Mouse (Mus musculus) common myeloid progenitor, adult 5-6 weeks (primary cell): Measurements from ENCODE around the gene Msln. TPM values are rescaled to one million over a fixed set of nuclear protein-coding genes. Genes with fewer than 3 reads are reported as not detected.
A peak's percentile ranks its signal among the peaks of the same experiment; 100 is the strongest.

Source experiments
- ATAC-seq: replicated peaks from 2 replicates; pipeline ENCODE4 v1.8.0; 2016; ENCODE audit warnings: low read depth, mild to moderate bottlenecking, moderate TSS enrichment, inconsistent platforms; ENCODE audit not compliant: poor library complexity, severe bottlenecking
- total RNA-seq: library from RNA; stranded (forward); fragments of 200-1000, 187-1606 nt; gene quantifications from 2 replicates; pipeline ENCODE4 v1.2.3, GENCODE M21; 2017

The Msln gene
- total RNA-seq, 1 experiment from 2014 or later = not detected

DNA sequence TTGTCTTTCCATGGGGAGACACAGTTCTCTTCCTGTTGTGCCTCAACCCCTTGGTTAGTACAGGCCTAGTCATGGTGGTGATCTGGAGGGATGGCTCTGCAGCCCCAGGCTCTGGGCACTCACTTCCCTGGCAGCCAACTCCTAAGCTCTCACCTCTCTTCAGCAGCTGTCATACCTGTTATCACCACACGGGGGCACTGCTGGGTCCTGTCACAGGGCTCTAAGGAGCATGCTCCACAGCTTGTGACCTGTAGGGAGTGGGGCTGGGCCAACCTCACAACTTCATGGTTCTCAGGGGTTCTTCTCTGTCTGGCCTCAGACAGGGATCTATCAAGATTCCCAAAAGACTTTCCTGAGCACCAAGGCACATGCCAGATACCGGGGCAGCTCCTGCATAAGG is 22.1 kb downstream of the Msln start:
- ATAC-seq = peak; percentile 52

DNA sequence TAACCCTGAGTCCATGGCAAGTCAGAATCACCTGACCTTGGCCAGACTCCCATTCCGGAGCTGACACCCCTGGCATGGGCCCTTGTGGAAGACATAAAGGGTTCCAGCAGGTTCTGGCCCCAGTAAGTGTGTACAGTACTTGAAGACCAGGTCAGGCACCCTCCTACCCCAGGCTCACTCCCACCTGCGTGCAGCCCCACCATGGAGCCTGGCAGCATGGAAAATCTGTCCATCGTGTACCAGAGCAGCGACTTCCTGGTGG is 26.2 kb downstream of the Msln start:
- ATAC-seq = no peak

DNA sequence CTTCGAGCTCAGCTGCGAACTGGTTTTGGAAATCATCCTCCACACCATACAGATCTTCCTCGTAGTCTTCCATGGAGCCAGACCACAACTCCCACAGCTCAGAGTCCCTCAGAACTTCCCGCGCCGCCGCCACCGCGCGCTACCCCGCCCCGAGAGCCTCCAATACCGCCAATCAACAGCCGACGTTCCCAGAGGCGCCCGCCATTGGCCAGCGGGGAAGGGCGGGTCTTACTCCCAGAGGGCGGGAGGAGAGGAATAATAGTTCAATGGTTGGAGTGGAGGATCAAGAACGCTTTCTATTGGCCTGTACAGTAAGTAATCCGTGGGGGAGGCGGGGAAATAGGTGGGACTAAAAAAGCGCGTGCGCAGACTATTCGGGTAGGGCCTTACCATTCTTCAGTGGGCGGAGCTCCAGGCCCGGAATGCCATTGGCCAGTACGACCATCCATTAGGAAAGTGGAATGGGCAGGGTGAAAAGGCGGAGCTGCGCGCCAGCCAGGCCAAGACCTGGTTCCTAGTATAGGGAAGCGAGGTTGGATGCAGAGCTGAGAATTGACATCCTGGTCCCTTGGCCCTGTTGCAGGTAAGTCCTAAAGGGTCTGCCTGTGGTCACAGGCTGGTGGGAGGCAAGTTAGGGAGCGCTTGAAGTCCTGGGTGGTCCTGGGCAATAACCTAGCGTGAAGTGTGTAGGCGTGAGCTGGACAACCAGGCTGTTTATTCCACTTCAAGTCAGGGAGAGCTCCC is 26.7 kb downstream of the Msln start, which contains the start of the genes Chtf18 and Rpusd1:
Gene Chtf18, minus strand, starts transcription at position 155 of the 744 bp plus-strand sequence.
Gene Rpusd1, plus strand, starts transcription at position 406 of the 744 bp plus-strand sequence.
- ATAC-seq = peak; percentile 93

GRCm38 (mm10) chr17:25725264-25725663 is 28.9 kb downstream of the Msln start:
- ATAC-seq = no peak

DNA sequence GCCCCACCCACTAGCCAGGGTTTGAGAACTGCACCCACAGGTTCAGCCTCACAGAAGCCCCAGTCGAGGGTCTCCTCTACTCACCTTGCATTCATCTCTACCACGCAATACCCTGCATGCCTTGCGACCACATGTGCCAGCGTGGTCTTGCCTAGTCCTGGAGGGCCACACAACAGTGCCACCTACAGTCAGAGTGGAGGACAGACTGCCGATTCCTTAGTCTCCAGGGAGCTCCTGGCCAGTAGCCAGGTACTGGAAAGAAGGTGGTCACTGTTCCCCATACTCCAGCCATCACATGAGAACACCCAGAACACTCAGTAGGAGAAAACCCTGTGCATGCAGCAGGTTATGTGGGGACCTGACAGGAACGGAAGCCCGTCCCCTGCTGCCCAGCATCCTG is 30.3 kb downstream of the Msln start:
- ATAC-seq = no peak

DNA sequence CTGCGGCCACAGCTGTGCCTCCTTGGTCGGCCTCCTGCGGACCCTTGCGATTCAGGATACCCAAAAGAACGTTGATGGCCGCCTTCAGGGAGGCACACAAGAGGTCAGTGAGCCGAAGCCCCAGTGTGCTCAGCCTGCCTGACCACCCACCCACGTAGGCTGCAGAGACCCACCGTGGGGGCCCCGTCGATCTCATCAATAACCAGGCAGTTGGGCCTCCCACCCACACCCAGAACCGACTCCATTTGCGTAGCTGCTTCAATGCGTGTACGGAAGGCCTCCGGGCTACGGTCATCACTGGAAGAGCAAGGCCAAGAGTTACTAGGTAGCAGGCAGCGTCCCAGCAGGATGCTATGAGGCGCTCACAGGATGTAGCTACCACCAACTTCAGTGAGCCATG is 30.7 kb downstream of the Msln start:
- no peak for ATAC-seq

DNA sequence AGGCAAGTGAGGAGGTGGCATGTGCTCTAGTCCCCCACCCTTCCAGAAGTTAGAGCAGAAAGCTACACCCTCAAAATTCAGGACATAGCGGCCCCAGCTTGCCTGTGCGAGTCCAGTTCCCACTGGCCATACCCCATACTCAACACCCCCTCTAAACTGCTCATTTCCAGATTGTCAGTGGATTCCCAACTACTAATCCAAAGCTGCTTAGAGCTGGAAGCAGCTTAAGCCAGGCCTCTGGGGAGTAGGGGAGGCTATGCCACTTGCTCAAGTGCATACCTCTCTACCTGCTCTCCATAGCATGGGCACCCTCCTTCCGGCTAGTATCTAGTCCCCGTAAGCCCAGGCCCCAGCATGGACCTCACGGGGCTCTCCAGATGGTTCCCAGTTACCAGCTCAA is 32.7 kb downstream of the Msln start:
- no peak for ATAC-seq

DNA sequence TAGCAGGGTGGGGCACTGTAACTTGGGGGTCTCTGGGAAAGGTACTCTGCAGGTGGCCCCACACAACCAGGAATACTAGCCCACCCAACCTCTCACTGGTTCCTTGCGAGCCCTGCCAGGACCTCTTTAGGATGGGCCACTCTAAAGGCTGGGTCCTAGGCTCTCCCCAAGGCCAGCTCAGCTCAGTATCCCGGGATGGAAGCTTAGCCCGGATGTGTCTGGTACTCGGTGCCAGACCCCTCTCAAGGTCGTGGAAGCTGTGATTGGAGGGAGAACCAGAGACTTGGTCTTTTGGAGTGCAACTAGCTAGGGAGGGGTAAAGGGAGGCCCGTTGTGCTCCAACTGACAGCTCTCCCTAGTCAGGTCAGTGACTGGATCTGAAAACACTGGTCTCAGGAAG is 36.5 kb downstream of the Msln start:
- no peak for ATAC-seq

GRCm38 (mm10) chr17:25716711-25717637 is 37.2 kb downstream of the Msln start, which contains the start of gene Gng13:
Gene Gng13 (plus strand): TSS chr17:25717171.
- ATAC-seq = no peak

DNA sequence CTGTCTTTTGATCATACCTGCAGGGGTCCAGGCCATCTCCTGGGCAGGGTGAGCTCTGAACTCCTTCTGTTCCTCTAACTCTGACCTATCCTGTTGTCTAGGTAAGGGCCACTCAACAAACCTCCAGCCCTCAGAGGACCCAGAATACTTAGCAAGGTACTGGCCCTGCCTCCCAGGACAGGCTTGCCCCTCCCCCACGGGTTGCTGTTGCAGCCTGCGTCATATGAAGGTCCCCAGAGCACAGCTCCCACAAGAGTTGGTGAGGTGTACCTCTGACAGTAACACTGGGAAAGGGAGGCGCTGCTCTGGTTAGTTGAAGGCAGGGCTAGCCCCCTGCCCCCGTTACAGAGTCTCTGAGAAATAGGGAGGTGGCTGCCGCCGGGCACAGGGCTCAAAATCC is 38.0 kb downstream of the Msln start:
- ATAC-seq = no peak

DNA sequence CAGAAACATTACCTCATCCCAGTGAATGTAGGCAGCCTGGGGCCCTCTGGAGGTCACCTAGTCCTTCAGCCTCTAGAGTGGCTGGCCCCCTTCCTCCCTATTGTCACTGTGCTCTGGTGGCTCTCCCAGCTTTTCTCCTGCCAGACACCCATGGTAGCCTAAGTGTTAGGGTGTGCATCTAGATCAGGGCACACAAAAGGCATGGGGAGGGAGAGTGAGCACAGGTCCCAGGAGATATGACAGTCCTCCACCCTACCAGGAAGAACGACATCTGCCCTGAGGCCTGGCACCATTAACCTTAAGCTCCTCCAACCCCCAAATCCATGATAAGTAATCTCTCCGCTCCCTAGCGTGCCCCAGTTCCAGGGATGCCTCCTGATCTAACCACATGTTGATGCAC is 38.6 kb downstream of the Msln start:
- ATAC-seq = no peak

DNA sequence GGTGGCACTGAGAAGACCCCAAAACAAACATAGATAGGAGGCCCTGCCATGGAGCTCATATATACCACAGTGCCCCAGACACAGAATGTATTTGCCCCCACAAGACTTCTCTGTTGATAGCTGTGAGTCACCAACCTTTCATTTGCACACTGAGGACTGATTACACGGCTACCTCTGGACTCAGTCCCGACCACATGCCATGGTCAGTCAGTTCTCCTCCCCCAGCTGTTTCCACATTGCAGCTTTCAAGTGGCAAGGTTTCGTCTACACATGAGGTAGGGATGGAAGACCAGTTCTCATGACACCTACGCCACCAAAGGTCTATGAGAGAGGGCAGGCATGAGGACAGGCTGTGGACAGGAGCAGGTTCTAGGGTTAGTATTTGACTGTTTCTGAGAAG is 43.0 kb downstream of the Msln start:
- no peak for ATAC-seq

- no peak for ATAC-seq
Observed at GRCm38 (mm10) chr17:25709994-25710393, 44.2 kb downstream of the Msln start.

DNA sequence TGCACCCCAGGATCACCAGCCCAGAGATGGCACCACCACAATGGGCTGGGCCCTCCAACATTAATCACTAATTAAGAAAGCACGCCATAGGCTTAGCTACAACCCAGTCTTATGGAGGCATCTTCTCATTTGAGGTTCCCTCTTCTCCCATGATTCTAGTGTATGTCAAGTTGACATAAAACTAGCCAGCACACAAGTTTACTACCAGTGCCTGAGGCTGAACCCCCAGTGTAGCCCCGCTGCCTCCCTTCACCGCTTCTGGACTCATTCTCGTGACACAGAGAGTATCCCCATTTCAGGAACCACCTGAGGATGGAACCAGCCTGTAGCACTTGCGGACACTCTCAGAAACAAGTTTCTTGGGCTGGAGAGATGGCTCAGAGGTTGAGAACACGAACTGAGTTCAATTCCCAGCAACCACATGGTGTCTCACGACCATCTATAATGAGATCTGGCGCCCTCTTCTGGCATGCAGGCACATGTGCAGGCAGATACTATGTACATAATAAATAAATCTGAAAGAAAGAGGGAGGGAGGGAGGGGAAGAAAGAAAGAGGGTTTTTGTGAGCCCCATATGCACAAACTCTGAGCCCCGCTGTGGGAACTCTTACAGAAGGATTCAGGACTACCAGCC is 53.2 kb downstream of the Msln start:
- ATAC-seq = no peak

Other genes starting within 250 kb of the Msln start
- 0.23 TPM in 1 of 2 replicates, not detected in the other for gene Sox8, start 183.7 kb downstream of the Msln start, total RNA-seq
- gene Lmf1, start 175.3 kb downstream of the Msln start, total RNA-seq = 9.0 and 11.7 TPM in 2 replicates
- not detected in 2 replicates for gene Gng13, start 37.2 kb downstream of the Msln start, total RNA-seq
- gene Chtf18, start 27.0 kb downstream of the Msln start, total RNA-seq = 17.0 and 28.5 TPM in 2 replicates
- 3.0 and 3.9 TPM in 2 replicates for gene Rpusd1, start 26.7 kb downstream of the Msln start, total RNA-seq
- gene Mslnl, start 18.3 kb downstream of the Msln start, total RNA-seq = not detected in 2 replicates
- 8.7 and 32.7 TPM in 2 replicates for gene Narfl, start 19.4 kb upstream of the Msln start, total RNA-seq
- 13.6 and 28.4 TPM in 2 replicates for gene Haghl, start 31.3 kb upstream of the Msln start, total RNA-seq
- gene Ccdc78, start 32.2 kb upstream of the Msln start, total RNA-seq = not detected in 2 replicates
- 47.9 and 51.1 TPM in 2 replicates for gene Fam173a, start 38.5 kb upstream of the Msln start, total RNA-seq
- gene AC134908.4, start 41.3 kb upstream of the Msln start, total RNA-seq = 4.3 TPM in 1 of 2 replicates, not detected in the other
- 26.7 and 27.8 TPM in 2 replicates for gene Metrn, start 42.8 kb upstream of the Msln start, total RNA-seq
- 0.18 TPM in 1 of 2 replicates, not detected in the other for gene Fbxl16, start 54.7 kb upstream of the Msln start, total RNA-seq
- gene Wdr24, start 69.2 kb upstream of the Msln start, total RNA-seq = 10.2 and 21.0 TPM in 2 replicates
- gene Jmjd8, start 74.5 kb upstream of the Msln start, total RNA-seq = 15.4 and 21.7 TPM in 2 replicates
- 60.4 and 84.7 TPM in 2 replicates for gene Stub1, start 79.0 kb upstream of the Msln start, total RNA-seq
- 0.46 TPM in 1 of 2 replicates, not detected in the other for gene Rhbdl1, start 82.9 kb upstream of the Msln start, total RNA-seq
- not detected in 2 replicates for gene Gm20683, start 87.4 kb upstream of the Msln start, total RNA-seq
- gene Rhot2, start 90.5 kb upstream of the Msln start, total RNA-seq = 23.7 and 29.7 TPM in 2 replicates
- 18.6 and 23.8 TPM in 2 replicates for gene Wdr90, start 107.1 kb upstream of the Msln start, total RNA-seq
- 22.3 and 24.0 TPM in 2 replicates for gene Mcrip2, start 114.4 kb upstream of the Msln start, total RNA-seq
- 13.9 and 15.9 TPM in 2 replicates for gene Mettl26, start 120.7 kb upstream of the Msln start, total RNA-seq
- 0.78 and 1.0 TPM in 2 replicates for gene Wfikkn1, start 126.5 kb upstream of the Msln start, total RNA-seq
- 1.0 and 7.0 TPM in 2 replicates for gene Rab40c, start 165.3 kb upstream of the Msln start, total RNA-seq
- 50.4 and 62.4 TPM in 2 replicates for gene Pigq, start 190.6 kb upstream of the Msln start, total RNA-seq
- gene Nhlrc4, start 190.6 kb upstream of the Msln start, total RNA-seq = not detected in 2 replicates
- not detected in 2 replicates for gene A930017K11Rik, start 198.2 kb upstream of the Msln start, total RNA-seq
- gene Capn15, start 231.4 kb upstream of the Msln start, total RNA-seq = 4.1 and 4.6 TPM in 2 replicates